Mouse (Mus musculus) ES-CJ7 (cell line): ENCODE measurements at regions not wholly inside any gene's neighbourhood (a gene's known extent, or its start where the extent isn't known, plus 50 kb on each side); places are given as distances from the start of the nearest gene placed in this dataset.

Experiments used
- DNase-seq: peaks from one replicate; pipeline ENCODE4 v3.0.0; 2011; ENCODE audit warnings: low read depth, low spot score

- no peak for DNase-seq
Measured at GRCm38 (mm10) chr9:46457945-46458344, 138.2 kb upstream of the 4931429L15Rik start.

DNA sequence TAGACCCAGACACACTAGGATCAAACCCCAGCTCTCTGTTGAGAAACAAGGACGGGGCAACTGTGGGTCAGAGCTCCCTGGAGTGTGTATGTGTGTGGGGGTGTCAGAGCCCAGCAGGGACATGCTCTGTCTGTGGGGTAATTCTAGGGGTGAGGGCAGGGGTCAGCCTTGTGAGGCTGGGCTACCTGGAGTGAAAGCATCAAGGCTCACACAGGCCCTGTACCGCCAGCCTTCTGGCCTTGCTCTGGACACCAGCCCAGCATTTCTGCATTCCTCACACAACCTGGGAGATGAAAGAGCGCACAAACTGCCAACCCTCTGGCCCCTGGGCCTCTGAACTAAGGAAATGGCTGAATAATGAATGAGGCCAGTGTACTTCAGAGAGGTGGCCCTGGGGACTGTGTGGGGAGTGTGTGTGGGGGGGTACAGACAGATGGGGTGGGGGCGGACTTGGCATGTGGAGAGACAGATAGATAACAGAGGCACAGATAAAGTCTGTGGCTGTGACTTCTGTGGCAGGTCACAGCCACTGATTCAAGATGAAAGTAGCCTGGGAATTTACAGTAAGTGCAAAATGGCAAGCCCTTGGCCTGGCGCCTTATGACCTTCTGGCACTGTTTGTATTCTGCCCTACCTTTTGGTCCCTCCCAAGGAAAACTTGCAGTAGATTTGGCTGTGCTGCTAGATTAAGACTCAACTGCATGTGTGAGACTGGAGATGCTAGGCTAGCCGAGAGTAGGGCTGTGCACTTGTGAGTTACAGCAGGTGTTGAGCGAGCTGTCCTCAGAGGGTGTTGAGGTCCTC lies 135.2 kb upstream of the 4931429L15Rik start:
- DNase-seq = no peak

DNA sequence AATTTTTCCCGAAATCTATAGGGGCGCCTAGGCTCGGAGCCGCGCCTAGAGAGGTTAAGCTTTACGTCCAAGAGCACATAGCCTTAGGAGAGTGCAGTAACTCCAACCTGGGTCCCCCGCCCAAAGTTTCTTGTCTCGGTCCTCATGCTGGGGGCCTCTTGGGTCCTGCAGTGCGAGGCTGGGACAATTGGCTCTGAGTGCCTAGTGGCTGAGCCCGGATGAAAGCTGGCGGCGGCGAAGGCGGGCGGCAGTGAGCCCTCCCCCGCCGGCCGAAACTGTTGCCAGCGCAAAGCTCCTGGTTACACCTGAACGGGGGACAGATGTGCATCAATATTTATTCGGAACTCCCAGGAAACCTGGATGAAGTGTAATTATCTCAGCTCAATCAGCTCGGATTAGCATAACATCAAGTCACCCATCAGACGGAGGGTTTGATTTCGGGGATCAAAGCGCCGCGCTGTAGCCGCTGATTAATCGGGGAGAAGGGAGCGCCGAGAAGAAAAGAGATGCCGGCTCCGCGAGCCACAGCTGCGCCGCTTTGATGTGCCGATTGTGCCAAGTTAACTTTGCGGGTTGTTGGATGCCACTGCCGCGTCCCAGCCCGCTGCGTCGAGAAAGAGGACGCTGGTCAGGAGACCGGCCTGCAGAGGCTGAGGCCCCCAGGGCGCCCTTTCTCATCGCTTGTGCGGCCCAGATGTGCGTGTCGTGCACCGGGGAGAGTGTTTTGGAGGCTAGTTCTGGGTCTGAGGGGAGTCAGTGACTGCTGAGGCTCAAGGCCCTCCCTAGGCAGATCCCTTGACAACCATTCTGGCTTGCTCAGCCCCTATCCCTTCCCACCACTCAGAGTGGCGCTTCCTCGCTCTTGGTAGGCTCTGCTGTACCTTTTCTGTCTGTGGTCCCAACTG lies 123.7 kb upstream of the 4931429L15Rik start:
- DNase-seq = peak; percentile 28

DNA sequence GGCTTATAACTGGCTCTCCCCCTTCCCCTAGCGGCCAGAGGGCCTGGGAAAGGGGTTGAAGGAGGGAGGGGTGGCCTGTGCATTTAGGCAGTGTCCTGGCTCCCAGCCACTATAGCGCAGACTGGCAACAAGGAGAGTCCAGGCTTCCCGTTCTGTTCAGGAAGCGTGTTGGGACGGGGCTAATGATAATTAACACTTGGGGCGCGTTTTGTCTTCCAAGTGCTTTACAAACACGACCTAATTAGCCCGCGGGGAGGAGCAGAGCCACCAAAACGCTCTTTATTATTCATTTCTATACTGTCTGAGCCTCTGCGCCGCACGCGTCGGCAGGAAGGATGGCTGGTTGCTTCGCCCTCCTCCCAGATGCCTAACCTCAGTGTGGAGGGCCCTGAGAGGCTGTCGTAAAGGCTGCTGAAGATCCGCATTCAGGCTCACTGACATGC lies 123.0 kb upstream of the 4931429L15Rik start:
- DNase-seq = no peak

DNA sequence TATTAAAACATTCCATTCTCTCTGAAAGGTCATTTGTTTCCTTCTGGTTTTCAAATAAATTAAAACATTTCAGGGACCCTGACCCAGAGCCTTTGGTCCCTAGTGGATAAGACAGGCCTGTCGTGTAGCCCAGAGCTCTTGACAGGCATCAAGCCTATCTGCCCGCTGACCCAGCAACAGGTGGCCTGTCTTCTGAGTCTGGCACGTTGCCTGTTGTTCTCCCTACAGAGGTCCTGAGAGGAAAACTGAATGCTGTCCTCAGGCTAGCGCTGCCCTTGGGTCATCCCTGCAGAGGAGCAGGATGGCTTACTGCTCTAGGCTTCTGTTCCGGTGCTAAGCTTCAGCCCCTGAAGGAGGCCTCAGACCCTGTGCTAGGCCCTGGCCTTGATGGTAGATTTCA lies 120.4 kb upstream of the 4931429L15Rik start:
- no peak for DNase-seq

DNA sequence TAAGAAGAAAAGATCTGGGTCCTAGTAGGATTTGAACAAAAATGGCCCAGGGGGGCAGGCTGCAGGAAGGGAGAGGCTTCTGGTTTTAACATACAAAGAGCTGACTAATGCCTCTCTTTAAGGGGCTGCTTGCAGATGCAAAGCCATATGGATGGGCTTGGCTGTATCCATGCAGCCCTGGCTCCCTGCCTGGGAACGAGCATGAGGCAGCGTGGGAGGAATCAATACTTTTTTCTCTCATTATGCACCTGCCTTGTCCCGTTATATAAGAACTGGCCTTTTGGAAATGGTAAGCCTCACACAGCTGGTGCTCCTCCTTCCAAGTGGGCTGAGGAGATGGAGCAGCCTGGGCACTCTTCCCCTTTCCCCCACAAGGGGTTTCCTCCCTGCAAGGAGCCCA lies 114.9 kb upstream of the 4931429L15Rik start:
- no peak for DNase-seq

- DNase-seq = peak; percentile 57
Measured at GRCm38 (mm10) chr9:46433716-46434115, 113.9 kb upstream of the 4931429L15Rik start.

GRCm38 (mm10) chr9:46431053-46431452 lies 111.3 kb upstream of the 4931429L15Rik start:
- DNase-seq = no peak

DNA sequence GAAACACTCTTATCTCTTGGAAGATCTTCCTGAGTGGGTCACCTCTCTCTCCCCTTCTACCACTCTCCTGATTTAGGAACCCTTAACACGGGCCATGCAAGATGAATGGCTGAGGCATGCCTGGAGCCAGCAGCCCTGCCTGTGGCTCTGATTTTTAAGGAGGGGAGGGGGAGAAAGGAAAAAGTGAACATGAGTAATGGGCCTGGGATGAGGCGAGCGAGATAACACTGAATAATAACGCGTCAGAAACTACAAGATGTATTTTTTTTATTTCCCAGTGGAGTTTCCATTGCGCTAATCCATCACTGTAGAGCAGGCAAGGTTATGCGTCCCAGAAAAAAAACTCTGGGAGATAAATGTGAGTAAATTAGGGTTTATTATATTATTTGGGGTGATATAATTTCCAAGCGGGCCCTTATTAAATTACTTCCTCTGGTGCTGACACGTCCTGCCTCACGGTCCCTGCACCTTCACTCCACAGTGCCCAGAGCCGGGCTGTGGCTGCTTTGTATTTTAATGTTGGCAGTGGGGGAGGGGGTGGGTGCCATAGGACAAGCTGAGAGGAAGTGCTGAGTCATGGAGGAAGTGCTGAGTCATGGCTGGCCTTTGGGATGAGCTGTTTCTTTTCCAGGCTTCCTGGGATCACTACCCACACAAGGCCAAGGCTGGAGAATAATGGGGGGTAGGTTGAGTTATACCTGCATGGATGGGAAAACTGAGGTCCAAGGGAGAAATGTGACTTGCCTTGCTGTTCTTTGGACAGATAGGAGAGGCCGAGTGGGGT lies 103.6 kb upstream of the 4931429L15Rik start:
- peak; percentile 79 for DNase-seq

- DNase-seq = no peak
Measured at GRCm38 (mm10) chr9:46421688-46422274, 102.0 kb upstream of the 4931429L15Rik start.

- no peak for DNase-seq
Measured at GRCm38 (mm10) chr9:46411686-46412085, 91.9 kb upstream of the 4931429L15Rik start.

GRCm38 (mm10) chr9:46408776-46409175 lies 89.0 kb upstream of the 4931429L15Rik start:
- DNase-seq = peak; percentile 62

GRCm38 (mm10) chr9:46406606-46407005 lies 86.8 kb upstream of the 4931429L15Rik start:
- no peak for DNase-seq

- DNase-seq = no peak
Measured at GRCm38 (mm10) chr9:46396591-46396990, 76.8 kb upstream of the 4931429L15Rik start.

DNA sequence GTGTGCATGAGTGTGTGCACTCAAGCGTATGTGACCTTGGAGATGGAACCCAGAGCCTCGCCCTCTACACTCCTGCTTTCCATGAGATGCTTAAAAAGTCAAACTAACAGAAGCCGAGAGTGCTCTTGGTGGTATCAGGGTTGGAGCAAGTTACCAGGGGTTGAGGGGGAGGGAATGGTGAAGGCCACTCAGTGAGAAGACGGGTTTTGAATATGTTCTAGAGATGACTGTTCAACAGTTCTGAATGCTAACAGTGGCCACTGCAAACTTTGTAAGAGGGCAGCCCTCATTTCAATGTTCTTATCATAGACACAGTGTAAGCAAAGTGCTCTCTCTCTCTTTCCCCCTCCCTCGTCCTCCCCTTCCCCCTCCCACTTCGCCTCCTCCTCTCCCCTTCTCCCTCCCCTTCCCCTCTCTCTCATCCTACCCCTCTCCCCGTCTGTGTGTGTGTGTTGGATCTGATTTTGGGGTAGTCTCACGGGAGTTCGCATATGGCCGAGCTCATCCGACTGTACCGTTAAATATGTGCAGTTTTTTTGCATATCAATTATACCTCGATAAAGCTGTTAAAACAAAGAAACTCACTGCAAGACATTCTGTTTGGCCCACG lies 75.5 kb upstream of the 4931429L15Rik start:
- DNase-seq = no peak

- DNase-seq = no peak
Measured at GRCm38 (mm10) chr9:46394239-46394638, 74.5 kb upstream of the 4931429L15Rik start.

GRCm38 (mm10) chr9:46392641-46393321 lies 73.0 kb upstream of the 4931429L15Rik start:
- DNase-seq = peak; percentile 42

- peak; percentile 42 for DNase-seq
Measured at GRCm38 (mm10) chr9:46389741-46390140, 70.0 kb upstream of the 4931429L15Rik start.

GRCm38 (mm10) chr9:46388677-46389676 lies 69.2 kb upstream of the 4931429L15Rik start:
- DNase-seq = peak; percentile 27
